Comparison of ENCODE assay signal across 11 mouse cellular contexts in the genomic region with DNA sequence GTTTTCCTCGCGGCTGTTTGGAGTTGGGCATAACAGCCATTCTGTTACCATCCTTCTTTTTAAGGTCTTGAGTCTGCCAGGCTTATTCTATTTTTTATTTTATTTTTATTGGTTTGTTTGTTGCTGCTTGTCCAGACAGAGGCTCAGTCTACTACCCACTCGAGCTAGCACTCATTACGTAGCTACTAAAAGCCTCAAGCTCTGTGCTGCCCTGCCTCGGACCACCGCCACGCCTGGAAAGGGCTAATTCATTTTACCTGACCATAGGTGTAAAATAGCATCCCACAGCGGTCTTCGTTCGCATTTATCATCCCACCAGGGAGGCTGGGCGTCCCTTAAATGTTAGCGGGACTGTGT. TPM values are rescaled to one million over a fixed set of nuclear protein-coding genes. Genes with fewer than 3 reads are reported as not detected.
DNase-seq lines count a peak whose midpoint lies in the region; ATAC-seq lines count a peak whose summit lies in the region.
"Had no signal": no experiment of that assay in that cellular context is flagged by ENCODE, and none has a peak within 500 bp of the region (broad histone marks: within the 10 kb centered on the region; RNA-seq: fewer than 3 reads in every experiment).

No protein-coding gene starts in this region.

- WGBS in liver, embryonic 11.5 days, result 35% methylated on average over 12 of the region's 12 CpGs
- WGBS in forebrain, embryonic 10.5 days, result 17% methylated on average over 12 of the region's 12 CpGs
- 16% methylated on average over 12 of the region's 12 CpGs for WGBS in limb, embryonic 10.5 days
- WGBS in neural tube, embryonic 14.5 days, result 13% methylated on average over 12 of the region's 12 CpGs

- H3K4me3 ChIP-seq in liver, embryonic 11.5 days (ENCODE audit: low read depth, low read length), result peak overlapping the region; percentile 59
- H3K4me3 ChIP-seq in forebrain, embryonic 10.5 days, result peak overlapping the region; percentile 58
- H3K4me3 ChIP-seq in limb, embryonic 10.5 days, result peak overlapping the region; percentile 59
- H3K4me3 ChIP-seq in neural tube, embryonic 14.5 days (ENCODE audit: low read depth, low read length), result peak overlapping the region; percentile 36; the same call in 1 of the 2 replicates

- no peak for ATAC-seq in liver, embryonic 11.5 days (replicated peaks; ENCODE audit: low FRiP score)
- ATAC-seq in neural tube, embryonic 14.5 days (ENCODE audit: low read depth), result peak; percentile 57; the same call in 1 of the 2 replicates
- ATAC-seq: Patski had no signal

- H3K27me3 ChIP-seq in liver, embryonic 11.5 days (replicated peaks; ENCODE audit: control insufficient read depth, insufficient read depth, low read length), result no peaks in the 10 kb centered on the region
- peaks cover 30% of the 10 kb centered on the region for H3K27me3 ChIP-seq in forebrain, embryonic 10.5 days (ENCODE audit: poor library complexity, severe bottlenecking)
- H3K27me3 ChIP-seq in limb, embryonic 10.5 days (ENCODE audit: low read depth, poor library complexity, severe bottlenecking), result peaks cover 15% of the 10 kb centered on the region
- H3K27me3 ChIP-seq in neural tube, embryonic 14.5 days (ENCODE audit: control insufficient read depth, insufficient read depth, low read length), result no peaks in the 10 kb centered on the region
- H3K27me3 ChIP-seq: Patski had no signal

- H3K4me1 ChIP-seq in liver, embryonic 11.5 days (replicated peaks; ENCODE audit: control insufficient read depth, insufficient read depth, low read length), result peaks cover 11% of the 10 kb centered on the region
- H3K4me1 ChIP-seq in forebrain, embryonic 10.5 days, result peaks cover 17% of the 10 kb centered on the region
- H3K4me1 ChIP-seq in limb, embryonic 10.5 days, result peaks cover 23% of the 10 kb centered on the region
- no peaks in the 10 kb centered on the region; the same call in 1 of the 2 replicates for H3K4me1 ChIP-seq in neural tube, embryonic 14.5 days (ENCODE audit: control insufficient read depth, insufficient read depth, low read length)

- H3K9me3 ChIP-seq in liver, embryonic 11.5 days (ENCODE audit: control insufficient read depth, low read length), result no peaks in the 10 kb centered on the region
- H3K9me3 ChIP-seq in forebrain, embryonic 10.5 days, result no peaks in the 10 kb centered on the region
- H3K9me3 ChIP-seq in limb, embryonic 10.5 days (replicated peaks), result no peaks in the 10 kb centered on the region
- no peaks in the 10 kb centered on the region for H3K9me3 ChIP-seq in neural tube, embryonic 14.5 days (ENCODE audit: control insufficient read depth, low read length)

- peak overlapping the region; percentile 61 for H3K9ac ChIP-seq in liver, embryonic 11.5 days (ENCODE audit: low read depth, low read length)
- no peak overlapping the region for H3K9ac ChIP-seq in neural tube, embryonic 14.5 days (replicated peaks; ENCODE audit: low read depth, low read length)

- peak overlapping the region; percentile 91 for H3K4me2 ChIP-seq in liver, embryonic 11.5 days
- peak overlapping the region; percentile 73 for H3K4me2 ChIP-seq in neural tube, embryonic 14.5 days (ENCODE audit: low read depth, low read length)

- DNase-seq in liver, embryonic 11.5 days (ENCODE audit: low spot score), result no peak
- no peak for DNase-seq in liver
- no peak for DNase-seq in forebrain, embryonic 10.5 days (ENCODE audit: extremely low spot score, low spot score)
- no peak for DNase-seq in limb, embryonic 10.5 days (ENCODE audit: low spot score)
- no peak for DNase-seq in thymus, postnatal 14 days
- no peak for DNase-seq in frontal cortex, postnatal 36 days (ENCODE audit: low spot score in 2 of 2)
- DNase-seq in ovary, postnatal 36 days (ENCODE audit: low spot score), result no peak
- DNase-seq: cerebellum, adult 9-10 months had no signal

- no peaks in the 10 kb centered on the region for H3K36me3 ChIP-seq in liver, embryonic 11.5 days (ENCODE audit: control insufficient read depth, insufficient read depth, low read length)
- no peaks in the 10 kb centered on the region for H3K36me3 ChIP-seq in forebrain, embryonic 10.5 days (replicated peaks)
- H3K36me3 ChIP-seq in limb, embryonic 10.5 days, result no peaks in the 10 kb centered on the region
- no peaks in the 10 kb centered on the region for H3K36me3 ChIP-seq in neural tube, embryonic 14.5 days (ENCODE audit: control insufficient read depth, insufficient read depth, low read length)

- no peak overlapping the region for H3K27ac ChIP-seq in liver, embryonic 11.5 days (ENCODE audit: low read depth, low read length)
- peak overlapping the region; percentile 84; the same call in 1 of the 2 replicates for H3K27ac ChIP-seq in forebrain, embryonic 10.5 days
- H3K27ac ChIP-seq in limb, embryonic 10.5 days, result no peak overlapping the region
- H3K27ac ChIP-seq in neural tube, embryonic 14.5 days (ENCODE audit: low read depth, low read length), result no peak overlapping the region
- H3K27ac ChIP-seq: macrophage had no signal

RNA-seq across cellular contexts. Expression of a gene that starts 4.3 kb away (rescaled TPM):
- 19.5 and 22.7 TPM in 2 replicates for polyA plus RNA-seq in liver, embryonic 11.5 days (2014; fragmentation: Nextera tagmentation; extraction: Ambion mirVana)
- 2.8 and 3.1 TPM in 2 replicates for polyA plus RNA-seq in forebrain, embryonic 10.5 days (2016; fragmentation: Nextera tagmentation; extraction: Ambion mirVana)
- polyA plus RNA-seq in limb, embryonic 10.5 days (2016; fragmentation: Nextera tagmentation; extraction: Ambion mirVana), result 2.0 and 2.6 TPM in 2 replicates
- 1.7 and 3.3 TPM in 2 replicates for polyA plus RNA-seq in neural tube, embryonic 14.5 days (2014; fragmentation: Nextera tagmentation; extraction: Ambion mirVana)

RNA-seq across cellular contexts. Expression of a gene that starts 7.7 kb away (rescaled TPM):
- 19.6 and 20.0 TPM in 2 replicates for polyA plus RNA-seq in liver, embryonic 11.5 days (2014; fragmentation: Nextera tagmentation; extraction: Ambion mirVana)
- 17.8 and 17.9 TPM in 2 replicates for polyA plus RNA-seq in forebrain, embryonic 10.5 days (2016; fragmentation: Nextera tagmentation; extraction: Ambion mirVana)
- 18.1 and 31.6 TPM in 2 replicates for polyA plus RNA-seq in limb, embryonic 10.5 days (2016; fragmentation: Nextera tagmentation; extraction: Ambion mirVana)
- 29.2 and 32.3 TPM in 2 replicates for polyA plus RNA-seq in neural tube, embryonic 14.5 days (2014; fragmentation: Nextera tagmentation; extraction: Ambion mirVana)

RNA-seq across cellular contexts. Expression of a gene that starts 24.1 kb away (rescaled TPM):
- polyA plus RNA-seq in liver, embryonic 11.5 days (2014; fragmentation: Nextera tagmentation; extraction: Ambion mirVana), result 324 and 347 TPM in 2 replicates
- polyA plus RNA-seq in forebrain, embryonic 10.5 days (2016; fragmentation: Nextera tagmentation; extraction: Ambion mirVana), result 361 TPM in 2 replicates
- 359 and 373 TPM in 2 replicates for polyA plus RNA-seq in limb, embryonic 10.5 days (2016; fragmentation: Nextera tagmentation; extraction: Ambion mirVana)
- polyA plus RNA-seq in neural tube, embryonic 14.5 days (2014; fragmentation: Nextera tagmentation; extraction: Ambion mirVana), result 245 and 251 TPM in 2 replicates

RNA-seq across cellular contexts. Expression of a gene that starts 40.0 kb away (rescaled TPM):
- 1.2 and 5.0 TPM in 2 replicates for polyA plus RNA-seq in liver, embryonic 11.5 days (2014; fragmentation: Nextera tagmentation; extraction: Ambion mirVana)
- polyA plus RNA-seq in forebrain, embryonic 10.5 days (2016; fragmentation: Nextera tagmentation; extraction: Ambion mirVana), result not detected in 2 replicates
- polyA plus RNA-seq in limb, embryonic 10.5 days (2016; fragmentation: Nextera tagmentation; extraction: Ambion mirVana), result 0.44 and 0.49 TPM in 2 replicates
- polyA plus RNA-seq in neural tube, embryonic 14.5 days (2014; fragmentation: Nextera tagmentation; extraction: Ambion mirVana), result not detected in 2 replicates
- polyA plus RNA-seq: Patski had no signal

RNA-seq across cellular contexts. Expression of a gene that starts 42.5 kb away (rescaled TPM):
- polyA plus RNA-seq in liver, embryonic 11.5 days (2014; fragmentation: Nextera tagmentation; extraction: Ambion mirVana), result 1.4 and 2.0 TPM in 2 replicates
- polyA plus RNA-seq in forebrain, embryonic 10.5 days (2016; fragmentation: Nextera tagmentation; extraction: Ambion mirVana), result 4.9 and 5.2 TPM in 2 replicates
- polyA plus RNA-seq in limb, embryonic 10.5 days (2016; fragmentation: Nextera tagmentation; extraction: Ambion mirVana), result 0.30 and 1.4 TPM in 2 replicates
- polyA plus RNA-seq in neural tube, embryonic 14.5 days (2014; fragmentation: Nextera tagmentation; extraction: Ambion mirVana), result 0.37 and 1.2 TPM in 2 replicates
